Mouse (Mus musculus) lung, postnatal 0 days (tissue): ENCODE measurements at regions not wholly inside any gene's neighbourhood (a gene's known extent, or its start where the extent isn't known, plus 50 kb on each side); places are given as distances from the start of the nearest gene placed in this dataset.

ENCODE experiments used
- ATAC-seq: fragments of 200-750 bp; cut with Nextera tagmentation; 2 replicates; pipeline ENCODE4 v1.8.0; 2017; ENCODE audit warnings: moderate library complexity
- DNase-seq: peaks from one replicate; pipeline ENCODE4 v3.0.0-alpha.2; 2016; ENCODE audit warnings: low spot score
- H3K27ac ChIP-seq: fragments of 300-500 bp; sonication (generic); 2 replicates; pipeline ENCODE4 v1.5.1; 2014; ENCODE audit warnings: antibody characterized with exemption, mild to moderate bottlenecking, low read length, mixed read lengths
- H3K27me3 ChIP-seq: fragments of 300-500 bp; sonication (generic); replicated peaks from 2 replicates; pipeline ENCODE4 v1.6.1; 2014; ENCODE audit warnings: low read length, mixed read lengths; ENCODE audit not compliant: insufficient read depth
- H3K36me3 ChIP-seq: fragments of 300-500 bp; sonication (generic); 2 replicates; pipeline ENCODE4 v1.6.1; 2014; ENCODE audit warnings: low read length, mixed read lengths; ENCODE audit not compliant: insufficient read depth
- H3K4me1 ChIP-seq: fragments of 300-500 bp; sonication (generic); 2 replicates; pipeline ENCODE4 v1.6.1; 2014; ENCODE audit warnings: antibody characterized with exemption, low read depth, low read length, mixed read lengths; ENCODE audit not compliant: insufficient read depth
- H3K4me2 ChIP-seq: fragments of 300-500 bp; sonication (generic); replicated peaks from 2 replicates; pipeline ENCODE4 v1.6.1; 2014; ENCODE audit warnings: low read depth, mild to moderate bottlenecking, low read length, moderate library complexity, mixed read lengths
- H3K4me3 ChIP-seq: fragments of 300-500 bp; sonication (generic); 2 replicates; pipeline ENCODE4 v1.5.1; 2014; ENCODE audit warnings: low read depth, low read length
- H3K9ac ChIP-seq: fragments of 300-500 bp; sonication (generic); replicated peaks from 2 replicates; pipeline ENCODE4 v1.6.1; 2014; ENCODE audit warnings: low read depth, mild to moderate bottlenecking
- H3K9me3 ChIP-seq: fragments of 300-500 bp; sonication (generic); 2 replicates; pipeline ENCODE4 v1.6.1; 2016; ENCODE audit warnings: low read length, mixed read lengths
- CTCF ChIP-seq: IDR thresholded peaks from 2 replicates; pipeline ENCODE4 v1.5.1; 2016; ENCODE audit warnings: antibody characterized with exemption, mild to moderate bottlenecking
- EP300 ChIP-seq: IDR thresholded peaks from 2 replicates; pipeline ENCODE4 v1.6.1; 2016; ENCODE audit warnings: antibody characterized with exemption, mild to moderate bottlenecking, control low read depth
- WGBS: fragments of 180-500 bp; shearing (Covaris S2); extraction: QIAGEN DNeasy Blood & Tissue Kit; methylation state at CpG from one replicate; pipeline ENCODE4 v1.1.7; 2014; 5-methylcytosine and 5-hydroxymethylcytosine counted together

- Histone ChIP-seq H3K9me3 (no peaks in the 10 kb centered on the region), H3K4me3 (no peak overlapping the region), H3K9ac (no peak overlapping the region), H3K27me3 (no peaks in the 10 kb centered on the region), H3K4me2 (no peak overlapping the region), H3K4me1 (no peaks in the 10 kb centered on the region), H3K36me3 (no peaks in the 10 kb centered on the region), H3K27ac (no peak overlapping the region)
- peak; percentile 48 for DNase-seq
- 8% methylated on average over 4 of the region's 4 CpGs for WGBS
- TF ChIP-seq CTCF (no peak), EP300 (peak; percentile 79)
- ATAC-seq = peak; percentile 88
These were observed 390.7 kb downstream of the Ipmk start for GRCm38 (mm10) chr10:71738280-71738679.

- no peak for TF ChIP-seq CTCF
- no peak for TF ChIP-seq EP300
- 70% methylated on average over 8 of the region's 8 CpGs for WGBS
- no peak overlapping the region for H3K4me3 ChIP-seq
- no peak overlapping the region for H3K4me2 ChIP-seq
- ATAC-seq (no peak), DNase-seq (no peak)
- H3K9me3 ChIP-seq = no peaks in the 10 kb centered on the region
- no peak overlapping the region for H3K9ac ChIP-seq
- H3K27me3 ChIP-seq = no peaks in the 10 kb centered on the region
- H3K36me3 ChIP-seq = no peaks in the 10 kb centered on the region
- H3K27ac ChIP-seq = no peak overlapping the region
- no peaks in the 10 kb centered on the region for H3K4me1 ChIP-seq
These were observed 401.3 kb downstream of the Ipmk start for GRCm38 (mm10) chr10:71748557-71749493.

- no peaks in the 10 kb centered on the region for H3K4me1 ChIP-seq
- no peak overlapping the region for H3K27ac ChIP-seq
- no peak overlapping the region for H3K4me3 ChIP-seq
- 83% methylated on average over 2 of the region's 2 CpGs for whole genome bisulfite sequencing
- H3K9ac ChIP-seq = no peak overlapping the region
- no peaks in the 10 kb centered on the region for H3K9me3 ChIP-seq
- no peak for TF ChIP-seq EP300
- no peak for TF ChIP-seq CTCF
- ATAC-seq (no peak), DNase-seq (no peak)
- H3K27me3 ChIP-seq = no peaks in the 10 kb centered on the region
- H3K4me2 ChIP-seq = no peak overlapping the region
- no peaks in the 10 kb centered on the region for H3K36me3 ChIP-seq
These were observed 405.7 kb downstream of the Ipmk start for GRCm38 (mm10) chr10:71753255-71753654.

- H3K36me3 ChIP-seq = no peaks in the 10 kb centered on the region
- WGBS = 67% methylated on average over 3 of the region's 3 CpGs
- ATAC-seq (no peak), DNase-seq (no peak)
- TF ChIP-seq EP300 = no peak
- no peak for TF ChIP-seq CTCF
- no peak overlapping the region for H3K9ac ChIP-seq
- H3K9me3 ChIP-seq = no peaks in the 10 kb centered on the region
- H3K4me1 ChIP-seq = no peaks in the 10 kb centered on the region
- H3K4me2 ChIP-seq = no peak overlapping the region
- H3K27ac ChIP-seq = no peak overlapping the region
- H3K4me3 ChIP-seq = no peak overlapping the region
- H3K27me3 ChIP-seq = no peaks in the 10 kb centered on the region
These were observed 407.2 kb downstream of the Ipmk start for GRCm38 (mm10) chr10:71754799-71755198.

- Histone ChIP-seq H3K36me3 (no peaks in the 10 kb centered on the region), H3K4me2 (no peak overlapping the region), H3K27me3 (no peaks in the 10 kb centered on the region), H3K9me3 (no peaks in the 10 kb centered on the region), H3K27ac (no peak overlapping the region), H3K4me3 (no peak overlapping the region), H3K4me1 (no peaks in the 10 kb centered on the region), H3K9ac (no peak overlapping the region)
- no peak for TF ChIP-seq EP300
- no peak for TF ChIP-seq CTCF
- 89% methylated on average over 7 of the region's 7 CpGs for WGBS
- no peak for DNase-seq
- no peak for ATAC-seq
These were observed 431.3 kb downstream of the Ipmk start for GRCm38 (mm10) chr10:71778903-71779302.

GRCm38 (mm10) chr10:71789241-71789640, 441.7 kb downstream of the Ipmk start:
- ATAC-seq (no peak), DNase-seq (no peak)
- Histone ChIP-seq H3K27ac (no peak overlapping the region), H3K4me1 (no peaks in the 10 kb centered on the region), H3K4me2 (no peak overlapping the region), H3K36me3 (no peaks in the 10 kb centered on the region), H3K9ac (no peak overlapping the region), H3K4me3 (no peak overlapping the region), H3K27me3 (no peaks in the 10 kb centered on the region), H3K9me3 (no peaks in the 10 kb centered on the region)
- TF ChIP-seq CTCF (no peak), EP300 (no peak)
- WGBS = 57% methylated on average over 1 of the region's 1 CpGs
